Mouse (Mus musculus) ES-E14 (cell line): Measurements from ENCODE around the gene Nme2. TPM values are rescaled to one million over a fixed set of nuclear protein-coding genes. Genes with fewer than 3 reads are reported as not detected.
A peak's percentile ranks its signal among the peaks of the same experiment; 100 is the strongest.

ENCODE experiments used
- DNase-seq: peaks from one replicate; pipeline ENCODE4 v3.0.0-alpha.2; 2013; ENCODE audit warnings: low read depth, low spot score
- H3K27ac ChIP-seq: 2 replicates; pipeline ENCODE4 v1.5.1; 2012; ENCODE audit warnings: low read depth, mild to moderate bottlenecking, low read length, moderate library complexity, mixed read lengths; ENCODE audit not compliant: poor library complexity, insufficient read depth, severe bottlenecking
- H3K36me3 ChIP-seq: 2 replicates; pipeline ENCODE4 v1.6.1; 2012; ENCODE audit warnings: mild to moderate bottlenecking, low read length, moderate library complexity, mixed read lengths; ENCODE audit not compliant: control insufficient read depth, poor library complexity, insufficient read depth, severe bottlenecking
- H3K4me1 ChIP-seq, 2 experiments: fragments of 150-350 bp in 1 of 2; sonication (generic) in 1 of 2; 2 replicates each; pipeline ENCODE4 v1.6.1; 2012; ENCODE audit warnings: low read length in 2 of 2, mild to moderate bottlenecking in 1 of 2, mixed read lengths in 1 of 2; ENCODE audit not compliant: control insufficient read depth in 2 of 2, insufficient read depth in 2 of 2, poor library complexity in 1 of 2
- H3K4me3 ChIP-seq, 2 experiments: fragments of 150-350 bp in 1 of 2; sonication (generic) in 1 of 2; 2 replicates each; pipeline ENCODE4 v1.5.1; 2012; ENCODE audit warnings: low read length in 2 of 2, low read depth in 1 of 2, mild to moderate bottlenecking in 1 of 2, mixed read lengths in 1 of 2; ENCODE audit not compliant: insufficient read depth in 1 of 2, poor library complexity in 1 of 2, severe bottlenecking in 1 of 2
- H3K9ac ChIP-seq: 2 replicates; pipeline ENCODE4 v1.6.1; 2012; ENCODE audit warnings: low read depth, mild to moderate bottlenecking, low read length, mixed read lengths; ENCODE audit not compliant: poor library complexity, insufficient read depth, severe bottlenecking
- H3K9me3 ChIP-seq: fragments of 150-350 bp; sonication (generic); 2 replicates; pipeline ENCODE4 v1.6.1; 2012; ENCODE audit warnings: low read depth, mild to moderate bottlenecking, low read length; ENCODE audit not compliant: control insufficient read depth, insufficient read depth
- CHD2 ChIP-seq: IDR thresholded peaks from 2 replicates; pipeline ENCODE4 v1.6.1; 2014; ENCODE audit warnings: mild to moderate bottlenecking, low read depth, low read length, inconsistent platforms
- HCFC1 ChIP-seq: IDR thresholded peaks from 2 replicates; pipeline ENCODE4 v1.6.1; 2012; ENCODE audit warnings: low read length, inconsistent platforms, borderline replicate concordance; ENCODE audit not compliant: insufficient read depth
- MAFK ChIP-seq: IDR thresholded peaks from 2 replicates; pipeline ENCODE4 v1.6.1; 2014; ENCODE audit warnings: mild to moderate bottlenecking, low read depth, low read length, inconsistent platforms; ENCODE audit not compliant: insufficient read depth
- ZC3H11A ChIP-seq: IDR thresholded peaks from 2 replicates; pipeline ENCODE4 v1.6.1; 2012; ENCODE audit warnings: low read depth, mild to moderate bottlenecking, inconsistent platforms, low read length, borderline replicate concordance
- ZNF384 ChIP-seq: IDR thresholded peaks from 2 replicates; pipeline ENCODE4 v1.6.1; 2012; ENCODE audit warnings: low read depth, low read length, inconsistent platforms
- in situ Hi-C, 2 experiments: fragments of 600-800 bp; cut with MboI; formaldehyde crosslinking; loops; one replicate each; pipeline ENCODE4 v1.15.1; 2025; ENCODE audit warnings: low sequenced_read_pairs in 2 of 2, inconsistent platforms in 1 of 2; ENCODE audit not compliant: unreplicated experiment in 2 of 2
- total RNA-seq: library from RNA; depleted of rRNA; stranded (reverse); fragments of 300-350 nt; gene quantifications from 2 replicates; pipeline ENCODE4 v1.2.3, GENCODE M21; 2012

Gene Nme2
- total RNA-seq, 1 experiment: 1,053 TPM

GRCm38 (mm10) chr11:93985265-93985664 lies 29.2 kb upstream of the Nme2 start:
- H3K27ac ChIP-seq: no peak overlapping the region
- no peak for DNase-seq
- H3K4me3 ChIP-seq: no peak overlapping the region
- H3K9me3 ChIP-seq: peaks cover 10% of the 10 kb centered on the region; the same call in 1 of the 2 replicates
- TF ChIP-seq MAFK (no peak), ZC3H11A (no peak), HCFC1 (no peak), ZNF384 (no peak)
- H3K9ac ChIP-seq: no peak overlapping the region
- H3K36me3 ChIP-seq: no peaks in the 10 kb centered on the region
- in situ Hi-C loops: no loop called here
- no peaks in the 10 kb centered on the region for H3K4me1 ChIP-seq

GRCm38 (mm10) chr11:93984619-93985018 lies 28.6 kb upstream of the Nme2 start:
- Histone ChIP-seq H3K9ac (no peak overlapping the region), H3K27ac (no peak overlapping the region), H3K4me1 (no peaks in the 10 kb centered on the region), H3K9me3 (peaks cover 10% of the 10 kb centered on the region; the same call in 1 of the 2 replicates), H3K36me3 (no peaks in the 10 kb centered on the region), H3K4me3 (no peak overlapping the region)
- no peak for DNase-seq
- in situ Hi-C loops: no loop called here
- TF ChIP-seq HCFC1 (no peak), CHD2 (no peak), MAFK (no peak), ZNF384 (no peak), ZC3H11A (no peak)

GRCm38 (mm10) chr11:93979502-93980049 lies 23.5 kb upstream of the Nme2 start:
- TF ChIP-seq CHD2 (no peak), ZNF384 (no peak), HCFC1 (no peak), ZC3H11A (no peak), MAFK (no peak)

DNA sequence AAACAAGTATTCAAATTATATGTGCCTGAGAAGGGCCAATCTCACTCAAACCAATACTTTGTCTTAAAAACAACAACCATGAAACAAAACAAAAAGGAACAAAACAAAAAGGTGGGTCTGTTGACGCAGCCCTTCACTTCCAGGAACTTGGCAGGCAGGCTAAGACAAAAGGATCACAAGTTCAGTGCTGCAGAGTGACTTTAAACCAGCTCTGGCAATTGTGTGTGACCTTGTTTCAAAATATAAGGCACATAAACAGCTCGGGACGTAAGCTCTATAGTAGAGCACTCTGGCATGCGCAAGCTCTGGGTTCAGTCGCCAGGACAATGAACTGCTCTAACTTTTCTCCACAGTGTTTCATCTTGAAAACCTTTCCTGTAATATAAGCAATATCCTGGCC lies 16.9 kb upstream of the Nme2 start:
- Histone ChIP-seq H3K9me3 (no peaks in the 10 kb centered on the region), H3K36me3 (no peaks in the 10 kb centered on the region), H3K4me3 (no peak overlapping the region), H3K27ac (peak overlapping the region; percentile 77), H3K9ac (no peak overlapping the region), H3K4me1 (no peaks in the 10 kb centered on the region; a peak in 2 of 4 replicates)
- no peak for DNase-seq
- in situ Hi-C loops: no loop called here
- TF ChIP-seq MAFK: no peak
- TF ChIP-seq CHD2: no peak
- TF ChIP-seq HCFC1: no peak
- TF ChIP-seq ZC3H11A: no peak
- TF ChIP-seq ZNF384: no peak

More at GRCm38 (mm10) chr11:93979502-93980049, 23.5 kb upstream of the Nme2 start:
- H3K4me3 ChIP-seq: no peak overlapping the region
- H3K9me3 ChIP-seq: no peaks in the 10 kb centered on the region
- no peak overlapping the region for H3K9ac ChIP-seq
- H3K4me1 ChIP-seq: no peaks in the 10 kb centered on the region
- no peaks in the 10 kb centered on the region for H3K36me3 ChIP-seq
- no peak for DNase-seq
- in situ Hi-C loops: no loop called here
- no peak overlapping the region for H3K27ac ChIP-seq

GRCm38 (mm10) chr11:93969799-93970198 lies 13.7 kb upstream of the Nme2 start:
- Histone ChIP-seq H3K4me1 (peaks cover 0 to 3% of the 10 kb centered on the region in 2 experiments; a peak in 2 of 4 replicates), H3K27ac (no peak overlapping the region), H3K4me3 (no peak overlapping the region), H3K9me3 (no peaks in the 10 kb centered on the region), H3K36me3 (peaks cover 8% of the 10 kb centered on the region), H3K9ac (no peak overlapping the region)
- TF ChIP-seq HCFC1: no peak
- TF ChIP-seq ZNF384: no peak
- TF ChIP-seq ZC3H11A: no peak
- TF ChIP-seq CHD2: no peak
- no peak for TF ChIP-seq MAFK
- no peak for DNase-seq
- in situ Hi-C loops: no loop called here
